Mouse (Mus musculus): ENCODE data around the gene 4930535I16Rik.
A peak's percentile ranks its signal among the peaks of the same experiment; 100 is the strongest.

Gene 4930535I16Rik

GRCm38 (mm10) chr4:123904333-123905125 is 13.3 kb downstream of the 4930535I16Rik start, which contains the start of gene Mycbp:
Gene Mycbp, plus strand, starts transcription at chr4:123904832.
- peak; percentile 99 for DNase-seq

- DNase-seq = no peak
These were observed 14.4 kb downstream of the 4930535I16Rik start for GRCm38 (mm10) chr4:123903432-123903831.

GRCm38 (mm10) chr4:123898696-123899095 is 19.1 kb downstream of the 4930535I16Rik start:
- peak; percentile 79 to 82 for DNase-seq

GRCm38 (mm10) chr4:123894295-123894694 is 23.5 kb downstream of the 4930535I16Rik start:
- no peak for DNase-seq

- DNase-seq = no peak
These were observed 24.1 kb downstream of the 4930535I16Rik start for GRCm38 (mm10) chr4:123893726-123894125.
